Mouse (Mus musculus): ENCODE results near the gene Rabl6. TPM values are rescaled to one million over a fixed set of nuclear protein-coding genes. Genes with fewer than 3 reads are reported as not detected.
A peak's percentile ranks its signal among the peaks of the same experiment; 100 is the strongest.

Rabl6 gene
- polyA plus RNA-seq, 1 experiment from 2014 or later, result 56.4 TPM

DNA sequence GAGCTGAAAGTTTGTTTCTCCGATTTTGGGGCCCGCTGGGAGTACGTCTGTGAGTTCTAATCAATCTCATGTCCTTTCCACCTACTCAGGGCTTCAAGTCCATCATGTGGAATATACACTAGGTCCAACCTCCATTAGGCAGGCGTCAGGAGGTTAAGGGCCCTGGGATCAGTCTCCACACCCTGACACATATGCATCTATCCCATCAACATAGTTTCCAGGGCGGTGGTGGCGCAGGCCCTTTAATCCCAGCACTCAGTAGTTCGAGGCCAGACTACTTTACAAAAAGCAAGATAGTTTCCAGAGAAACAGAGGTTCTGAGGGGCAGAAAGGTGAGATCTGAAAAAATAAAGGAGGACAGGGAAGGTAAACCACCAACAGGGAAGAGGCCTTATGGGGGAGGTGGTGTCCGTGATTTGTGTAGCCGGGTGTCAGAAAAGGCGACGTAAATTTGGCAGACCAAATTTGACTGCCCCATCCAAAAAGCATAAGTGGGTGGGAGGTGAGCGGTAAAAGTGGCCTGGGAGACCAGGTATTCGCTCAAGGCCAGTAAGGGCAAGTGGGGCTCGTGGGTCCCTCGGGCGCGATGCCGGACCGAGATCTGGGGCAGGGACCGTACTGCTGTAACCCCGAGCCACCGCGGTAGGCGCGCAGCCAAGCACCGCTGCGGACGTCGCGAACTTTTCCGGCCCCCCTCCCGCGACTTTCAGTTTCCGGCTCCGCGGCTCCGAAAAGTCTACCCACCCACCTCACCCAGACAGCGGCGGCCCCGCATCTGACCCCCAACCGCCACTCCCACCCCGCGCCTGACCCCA lies 62.1 kb downstream of the Rabl6 start:
- no peaks in the 10 kb centered on the region for H3K9me3 ChIP-seq (replicated peaks; ENCODE audit: control insufficient read depth, low read length)
- WGBS, result 4% methylated on average over 43 of the region's 43 CpGs
- peak; percentile 65 for ATAC-seq (ENCODE audit: insufficient read depth, low FRiP score)
- peak overlapping the region; percentile 86 for H3K4me2 ChIP-seq (ENCODE audit: low read depth, low read length)
- no peaks in the 10 kb centered on the region for H3K27me3 ChIP-seq (ENCODE audit: control insufficient read depth, insufficient read depth, low read length)
- no peaks in the 10 kb centered on the region for H3K36me3 ChIP-seq (ENCODE audit: control insufficient read depth, insufficient read depth, low read length)
- H3K9ac ChIP-seq (ENCODE audit: low read length), result peak overlapping the region; percentile 85
- peak overlapping the region; percentile 83 for H3K4me3 ChIP-seq (replicated peaks; ENCODE audit: low read length)
- H3K4me1 ChIP-seq (ENCODE audit: control insufficient read depth, insufficient read depth, low read length), result peaks cover 14% of the 10 kb centered on the region
- peak overlapping the region; percentile 57 for H3K27ac ChIP-seq (ENCODE audit: low read length)

DNA sequence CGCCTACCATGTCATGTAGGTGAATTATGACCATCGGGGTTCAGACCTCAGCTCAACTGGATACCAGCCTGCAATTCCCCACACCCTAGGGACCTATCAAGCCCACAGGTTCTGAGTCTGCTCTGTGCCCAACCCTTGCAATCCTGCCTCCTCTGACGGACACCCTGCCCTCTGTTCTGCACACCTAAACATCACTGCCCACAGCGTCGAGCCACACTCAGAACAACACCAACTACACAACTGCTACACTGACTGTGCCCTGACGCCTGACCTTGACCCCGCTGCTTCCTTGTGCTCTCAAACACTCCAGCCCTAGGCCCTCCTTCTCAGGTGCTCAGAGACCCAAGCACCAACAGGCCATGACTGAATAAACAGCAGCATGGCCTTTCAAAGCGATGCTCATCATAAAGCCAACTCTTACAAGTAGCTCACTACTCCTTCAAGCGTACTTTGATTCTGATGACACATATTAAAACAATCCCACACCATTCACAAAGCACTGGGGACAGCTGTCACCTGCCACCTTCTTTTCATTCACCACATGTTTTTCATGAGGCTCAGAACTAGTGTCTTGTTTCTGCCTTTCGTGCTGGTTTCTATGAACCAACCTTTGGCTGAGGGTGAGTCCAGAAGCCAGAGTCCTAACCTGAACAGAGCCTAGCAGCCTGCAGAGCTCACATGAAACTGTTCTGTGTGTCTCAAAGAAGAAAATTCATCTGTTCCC lies 66.5 kb downstream of the Rabl6 start:
- H3K9ac ChIP-seq (ENCODE audit: low read length), result no peak overlapping the region
- ATAC-seq (ENCODE audit: insufficient read depth, low FRiP score), result no peak
- H3K36me3 ChIP-seq (ENCODE audit: control insufficient read depth, insufficient read depth, low read length), result no peaks in the 10 kb centered on the region
- no peaks in the 10 kb centered on the region for H3K27me3 ChIP-seq (ENCODE audit: control insufficient read depth, insufficient read depth, low read length)
- H3K27ac ChIP-seq (ENCODE audit: low read length), result no peak overlapping the region
- WGBS, result 73% methylated on average over 10 of the region's 10 CpGs
- H3K4me1 ChIP-seq (ENCODE audit: control insufficient read depth, insufficient read depth, low read length), result peaks cover 11% of the 10 kb centered on the region
- H3K9me3 ChIP-seq (replicated peaks; ENCODE audit: control insufficient read depth, low read length), result no peaks in the 10 kb centered on the region
- H3K4me3 ChIP-seq (replicated peaks; ENCODE audit: low read length), result no peak overlapping the region
- H3K4me2 ChIP-seq (ENCODE audit: low read depth, low read length), result no peak overlapping the region

DNA sequence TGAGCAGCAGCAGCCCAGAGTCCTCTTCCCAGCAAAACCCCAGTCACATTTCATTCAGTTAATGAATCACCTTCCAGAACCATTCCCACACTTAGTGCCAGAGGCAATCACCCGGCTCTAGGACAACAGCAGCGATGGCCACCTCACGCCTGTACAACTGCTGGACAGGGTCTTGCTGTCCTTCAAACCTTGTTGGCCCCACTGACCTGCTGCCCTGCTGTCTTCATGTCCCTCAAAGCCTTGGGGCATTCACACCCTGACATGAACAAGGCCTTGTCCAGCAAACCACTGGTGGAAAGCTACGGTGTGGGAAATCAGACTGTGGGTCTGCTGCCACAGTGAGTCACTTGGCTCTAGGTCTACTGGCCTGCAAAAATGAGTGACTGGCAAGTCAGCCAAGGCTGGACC lies 67.8 kb downstream of the Rabl6 start:
- ATAC-seq (ENCODE audit: insufficient read depth, low FRiP score), result no peak
- 87% methylated on average over 4 of the region's 4 CpGs for WGBS
- H3K27ac ChIP-seq (ENCODE audit: low read length), result no peak overlapping the region
- H3K27me3 ChIP-seq (ENCODE audit: control insufficient read depth, insufficient read depth, low read length), result no peaks in the 10 kb centered on the region
- H3K9me3 ChIP-seq (replicated peaks; ENCODE audit: control insufficient read depth, low read length), result no peaks in the 10 kb centered on the region
- peaks cover 4% of the 10 kb centered on the region for H3K4me1 ChIP-seq (ENCODE audit: control insufficient read depth, insufficient read depth, low read length)
- no peak overlapping the region for H3K4me2 ChIP-seq (ENCODE audit: low read depth, low read length)
- no peak overlapping the region for H3K9ac ChIP-seq (ENCODE audit: low read length)
- no peaks in the 10 kb centered on the region for H3K36me3 ChIP-seq (ENCODE audit: control insufficient read depth, insufficient read depth, low read length)
- H3K4me3 ChIP-seq (replicated peaks; ENCODE audit: low read length), result no peak overlapping the region

DNA sequence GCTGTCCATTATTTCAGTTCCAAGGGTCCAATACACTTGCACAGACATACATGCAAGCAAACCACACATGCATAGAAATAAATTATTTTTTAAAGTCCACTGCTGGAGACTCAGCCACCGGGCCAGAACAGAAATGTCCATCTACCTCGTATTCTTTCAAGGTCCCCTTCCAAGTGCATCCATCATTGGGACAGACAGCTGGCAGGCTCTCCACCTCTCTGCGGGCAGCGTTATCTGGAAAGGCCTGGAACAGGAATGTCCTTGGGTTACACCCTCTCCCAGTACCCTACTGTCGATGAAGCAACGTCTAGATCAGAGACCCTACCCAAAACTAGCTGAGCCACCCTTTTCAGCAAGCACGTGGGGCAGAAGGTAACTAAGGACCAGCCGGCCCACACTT lies 71.8 kb downstream of the Rabl6 start:
- no peak overlapping the region for H3K4me3 ChIP-seq (replicated peaks; ENCODE audit: low read length)
- H3K9ac ChIP-seq (ENCODE audit: low read length), result no peak overlapping the region
- H3K4me2 ChIP-seq (ENCODE audit: low read depth, low read length), result no peak overlapping the region
- WGBS, result 72% methylated on average over 8 of the region's 8 CpGs
- H3K27me3 ChIP-seq (ENCODE audit: control insufficient read depth, insufficient read depth, low read length), result no peaks in the 10 kb centered on the region
- H3K27ac ChIP-seq (ENCODE audit: low read length), result no peak overlapping the region
- no peaks in the 10 kb centered on the region for H3K4me1 ChIP-seq (ENCODE audit: control insufficient read depth, insufficient read depth, low read length)
- no peaks in the 10 kb centered on the region for H3K36me3 ChIP-seq (ENCODE audit: control insufficient read depth, insufficient read depth, low read length)
- H3K9me3 ChIP-seq (replicated peaks; ENCODE audit: control insufficient read depth, low read length), result no peaks in the 10 kb centered on the region
- ATAC-seq (ENCODE audit: insufficient read depth, low FRiP score), result no peak

DNA sequence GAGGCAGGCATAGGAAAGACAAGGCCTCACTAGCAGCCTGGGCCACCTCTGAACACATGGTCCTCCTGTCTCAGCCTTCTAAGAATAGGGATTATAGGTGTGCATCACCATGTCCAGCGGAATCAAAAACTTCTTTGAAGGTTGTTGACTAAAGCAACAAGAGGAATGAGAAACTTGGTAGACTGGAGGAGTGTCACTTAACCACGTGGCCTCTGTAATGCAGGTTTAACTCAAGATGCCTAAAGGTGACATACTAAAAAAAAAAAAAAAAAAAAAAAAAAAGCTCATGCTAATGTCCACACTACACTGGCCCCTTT lies 73.5 kb downstream of the Rabl6 start:
- no peaks in the 10 kb centered on the region for H3K9me3 ChIP-seq (replicated peaks; ENCODE audit: control insufficient read depth, low read length)
- WGBS, result 99% methylated on average over 2 of the region's 2 CpGs

DNA sequence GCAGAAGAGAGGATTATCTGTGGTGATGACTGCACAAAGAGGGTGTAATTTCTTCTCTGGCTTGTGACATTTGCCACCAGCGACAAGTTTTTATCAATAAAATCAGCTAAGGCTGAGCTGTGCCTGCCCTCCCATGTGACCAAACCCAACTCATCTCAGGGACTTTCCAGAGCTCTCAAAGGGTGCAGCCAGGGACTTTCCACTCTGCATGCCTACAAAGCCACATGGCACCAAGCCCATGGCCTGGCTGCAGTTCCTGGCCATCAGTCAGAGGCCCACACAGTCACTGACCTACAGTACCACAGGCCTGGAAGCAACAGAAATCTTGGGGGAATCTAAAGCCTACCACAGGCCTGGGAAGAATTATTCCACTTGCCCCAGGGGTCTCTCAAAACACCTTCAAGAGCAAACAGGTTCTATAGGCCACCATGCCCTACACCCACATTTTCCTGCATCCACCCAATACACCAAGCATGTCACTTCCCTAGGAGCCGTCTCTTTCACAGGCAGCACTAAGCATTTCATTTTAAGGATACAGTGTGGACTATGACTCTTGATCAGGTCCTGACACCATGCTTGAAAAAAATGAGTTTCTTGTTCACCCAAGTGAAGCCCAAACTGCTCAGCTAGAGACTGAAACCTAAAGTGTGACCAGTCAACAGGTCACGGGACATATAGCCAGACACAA lies 74.0 kb downstream of the Rabl6 start:
- no peaks in the 10 kb centered on the region for H3K9me3 ChIP-seq (replicated peaks; ENCODE audit: control insufficient read depth, low read length)
- H3K36me3 ChIP-seq (ENCODE audit: control insufficient read depth, insufficient read depth, low read length), result 0 out of 2 replicates have a peak, but pooled peaks cover under 1% of the 10 kb centered on the region
- 84% methylated on average over 3 of the region's 3 CpGs for WGBS
- no peak overlapping the region for H3K9ac ChIP-seq (ENCODE audit: low read length)
- no peak overlapping the region for H3K4me3 ChIP-seq (replicated peaks; ENCODE audit: low read length)
- H3K27me3 ChIP-seq (ENCODE audit: control insufficient read depth, insufficient read depth, low read length), result no peaks in the 10 kb centered on the region
- ATAC-seq (ENCODE audit: insufficient read depth, low FRiP score), result peak; percentile 37; the same call in 1 of the 2 replicates
- H3K4me1 ChIP-seq (ENCODE audit: control insufficient read depth, insufficient read depth, low read length), result no peaks in the 10 kb centered on the region
- no peak overlapping the region for H3K4me2 ChIP-seq (ENCODE audit: low read depth, low read length)
- no peak overlapping the region for H3K27ac ChIP-seq (ENCODE audit: low read length)

More for the DNA sequence above, 73.5 kb downstream of the Rabl6 start:
- H3K4me1 ChIP-seq (ENCODE audit: control insufficient read depth, insufficient read depth, low read length), result no peaks in the 10 kb centered on the region
- H3K36me3 ChIP-seq (ENCODE audit: control insufficient read depth, insufficient read depth, low read length), result no peaks in the 10 kb centered on the region
- H3K4me2 ChIP-seq (ENCODE audit: low read depth, low read length), result no peak overlapping the region
- H3K4me3 ChIP-seq (replicated peaks; ENCODE audit: low read length), result no peak overlapping the region
- no peak overlapping the region for H3K27ac ChIP-seq (ENCODE audit: low read length)
- ATAC-seq (ENCODE audit: insufficient read depth, low FRiP score), result no peak
- no peak overlapping the region for H3K9ac ChIP-seq (ENCODE audit: low read length)
- H3K27me3 ChIP-seq (ENCODE audit: control insufficient read depth, insufficient read depth, low read length), result no peaks in the 10 kb centered on the region

DNA sequence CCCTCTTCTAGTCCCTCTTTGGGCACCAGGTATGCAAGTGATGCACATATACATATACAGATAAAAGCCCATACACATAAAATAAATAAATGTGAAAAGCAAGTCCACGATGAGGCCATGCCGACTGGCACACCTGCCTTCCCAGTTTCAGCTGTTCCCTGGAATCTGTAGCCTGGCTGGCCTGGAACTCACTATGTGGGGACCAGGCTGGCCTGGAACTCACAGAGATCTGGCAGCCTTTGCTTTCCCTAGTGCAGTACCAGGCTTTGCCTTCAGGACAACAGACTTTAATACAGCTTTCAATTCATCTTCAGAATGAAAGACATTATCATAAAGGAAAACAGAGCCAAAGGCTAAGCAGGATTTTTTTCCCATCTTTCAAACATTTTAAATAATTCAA lies 74.6 kb downstream of the Rabl6 start:
- Histone ChIP-seq H3K9ac (ENCODE audit: low read length) (no peak overlapping the region), H3K27me3 (ENCODE audit: control insufficient read depth, insufficient read depth, low read length) (no peaks in the 10 kb centered on the region), H3K9me3 (replicated peaks; ENCODE audit: control insufficient read depth, low read length) (no peaks in the 10 kb centered on the region), H3K36me3 (ENCODE audit: control insufficient read depth, insufficient read depth, low read length) (peaks cover 6% of the 10 kb centered on the region; the same call in 1 of the 2 replicates), H3K27ac (ENCODE audit: low read length) (no peak overlapping the region), H3K4me3 (replicated peaks; ENCODE audit: low read length) (no peak overlapping the region), H3K4me2 (ENCODE audit: low read depth, low read length) (no peak overlapping the region), H3K4me1 (ENCODE audit: control insufficient read depth, insufficient read depth, low read length) (no peaks in the 10 kb centered on the region)
- no peak for ATAC-seq (ENCODE audit: insufficient read depth, low FRiP score)
- 89% methylated on average over 2 of the region's 2 CpGs for WGBS
